Mouse (Mus musculus): ENCODE data around the gene Ski.

DNA sequence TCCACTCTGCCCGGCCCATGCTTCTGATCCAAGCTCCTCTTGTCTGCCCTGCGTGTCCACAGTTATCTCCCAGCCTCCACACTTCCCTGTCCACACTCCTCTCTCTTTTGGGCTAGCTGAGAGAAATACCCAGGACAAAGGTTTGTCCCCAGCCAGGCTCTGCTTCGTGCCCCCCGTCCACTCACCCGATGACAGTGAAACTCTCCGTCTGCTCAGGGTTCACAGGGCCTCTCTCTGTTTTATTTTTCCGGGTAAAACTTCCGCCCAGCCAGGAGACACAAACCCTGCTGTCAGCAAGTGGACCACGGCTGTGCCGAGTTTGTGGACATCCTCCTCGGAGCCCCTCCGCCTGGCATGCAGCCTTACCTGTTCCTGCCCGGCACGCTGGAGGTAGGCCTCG, 94.0 kb downstream of the Ski start:
- no peak for TF ChIP-seq CTCF (IDR thresholded peaks at IDR 0.05; ENCODE audit: insufficient read depth, low read length)
- TF ChIP-seq POLR2A (IDR thresholded peaks at IDR 0.05; ENCODE audit: borderline replicate concordance, extremely low read depth, low read depth, low read length), result no peak

All from lung, adult 2 months (tissue).